Mouse (Mus musculus) liver, embryonic 11.5 days (tissue): ENCODE data around the gene Lamp3. TPM values are rescaled to one million over a fixed set of nuclear protein-coding genes. Genes with fewer than 3 reads are reported as not detected.
"Not testable (repeated sequence)": the region's sequence is repeated elsewhere in the genome, so short reads cannot be mapped to it uniquely, and the experiment has no call there.

ENCODE experiments used
- ATAC-seq: fragments of 200-750 bp; cut with Nextera tagmentation; replicated peaks from 2 replicates; pipeline ENCODE4 v1.8.0; 2017; ENCODE audit warnings: moderate number of reproducible peaks, mild to moderate bottlenecking, moderate TSS enrichment, moderate library complexity; ENCODE audit not compliant: low FRiP score
- DNase-seq: peaks from one replicate; pipeline ENCODE4 v3.0.0-alpha.2; 2017; ENCODE audit warnings: low spot score
- H3K27ac ChIP-seq: fragments of 300-500 bp; sonication (generic); 2 replicates; pipeline ENCODE4 v1.5.1; 2014; ENCODE audit warnings: mild to moderate bottlenecking, low read depth, low read length, control low read depth
- H3K27me3 ChIP-seq: fragments of 300-500 bp; sonication (generic); replicated peaks from 2 replicates; pipeline ENCODE4 v1.6.1; 2014; ENCODE audit warnings: low read length, mixed read lengths; ENCODE audit not compliant: control insufficient read depth, insufficient read depth
- H3K36me3 ChIP-seq: fragments of 300-500 bp; sonication (generic); 2 replicates; pipeline ENCODE4 v1.6.1; 2014; ENCODE audit warnings: mild to moderate bottlenecking, low read length, moderate library complexity, mixed read lengths; ENCODE audit not compliant: control insufficient read depth, insufficient read depth
- H3K4me1 ChIP-seq: fragments of 300-500 bp; sonication (generic); replicated peaks from 2 replicates; pipeline ENCODE4 v1.6.1; 2014; ENCODE audit warnings: low read length, mixed read lengths; ENCODE audit not compliant: control insufficient read depth, insufficient read depth
- H3K4me2 ChIP-seq: fragments of 300-500 bp; sonication (generic); 2 replicates; pipeline ENCODE4 v1.6.1; 2014; ENCODE audit warnings: mild to moderate bottlenecking, control low read depth, moderate library complexity
- H3K4me3 ChIP-seq: fragments of 300-500 bp; sonication (generic); 2 replicates; pipeline ENCODE4 v1.5.1; 2014; ENCODE audit warnings: low read depth, low read length, control low read depth
- H3K9ac ChIP-seq: fragments of 300-500 bp; sonication (generic); 2 replicates; pipeline ENCODE4 v1.6.1; 2014; ENCODE audit warnings: low read depth, low read length, control low read depth
- H3K9me3 ChIP-seq: fragments of 300-500 bp; sonication (generic); 2 replicates; pipeline ENCODE4 v1.6.1; 2016; ENCODE audit warnings: low read length, inconsistent platforms, mixed read lengths; ENCODE audit not compliant: control insufficient read depth
- WGBS: fragments of 180-500 bp; shearing (Covaris S2); extraction: QIAGEN DNeasy Blood & Tissue Kit; methylation state at CpG from one replicate; pipeline ENCODE4 v1.1.7; 2014; 5-methylcytosine and 5-hydroxymethylcytosine counted together
- polyA plus RNA-seq: library from polyadenylated mRNA; unstranded; fragments of >200 nt; fragmentation: Nextera tagmentation; extraction: Ambion mirVana; gene quantifications from 2 replicates; pipeline ENCODE4 v1.2.1, GENCODE M21; 2014

Lamp3 gene
- polyA plus RNA-seq, 1 experiment from 2014 or later = not detected

DNA sequence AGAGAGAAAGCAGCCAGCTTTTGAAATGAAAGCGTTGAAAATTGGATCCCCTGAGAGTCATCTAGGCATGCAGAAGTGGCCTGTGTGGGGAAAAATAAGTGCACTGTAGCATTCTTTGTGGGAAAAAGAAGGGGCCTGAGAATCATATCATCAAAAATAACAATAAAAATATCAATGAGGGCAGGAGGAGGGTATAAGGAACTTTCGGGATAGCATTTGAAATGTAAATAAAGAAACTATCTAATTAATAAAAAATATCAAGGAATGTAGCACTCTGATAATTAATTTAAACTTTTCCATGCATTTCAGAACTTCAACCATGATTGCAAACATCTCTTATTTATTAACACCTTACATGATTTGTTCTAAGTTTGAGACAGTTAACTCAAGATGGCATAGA lies 94.4 kb downstream of the Lamp3 start, which contains the start of gene Olfr170:
Gene Olfr170, minus strand, starts transcription at position 101 of the 400 bp plus-strand sequence.
- H3K9me3 ChIP-seq, H3K4me1 ChIP-seq, H3K4me3 ChIP-seq, H3K27me3 ChIP-seq, H3K4me2 ChIP-seq, DNase-seq, ATAC-seq, H3K9ac ChIP-seq, H3K36me3 ChIP-seq, H3K27ac ChIP-seq: not testable (repeated sequence)
- WGBS = 87% methylated on average over 2 of the region's 2 CpGs

Other genes with a start within 250 kb of the Lamp3 start
- gene Olfr166, start 222.7 kb downstream of the Lamp3 start, polyA plus RNA-seq = not detected in 2 replicates
- gene Olfr167, start 184.1 kb downstream of the Lamp3 start, polyA plus RNA-seq = not detected in 2 replicates
- not detected in 2 replicates for gene Olfr168, start 170.8 kb downstream of the Lamp3 start, polyA plus RNA-seq
- gene Olfr169, start 134.6 kb downstream of the Lamp3 start, polyA plus RNA-seq = not detected in 2 replicates
- gene Olfr170, start 94.5 kb downstream of the Lamp3 start, polyA plus RNA-seq = not detected in 2 replicates
- not detected in 2 replicates for gene Olfr171, start 76.5 kb downstream of the Lamp3 start, polyA plus RNA-seq
- gene B3gnt5, start 53.8 kb upstream of the Lamp3 start, polyA plus RNA-seq = 7.9 and 8.5 TPM in 2 replicates